Mouse (Mus musculus): Measurements from ENCODE around the gene Gm10961.
A peak's percentile ranks its signal among the peaks of the same experiment; 100 is the strongest.

DNA sequence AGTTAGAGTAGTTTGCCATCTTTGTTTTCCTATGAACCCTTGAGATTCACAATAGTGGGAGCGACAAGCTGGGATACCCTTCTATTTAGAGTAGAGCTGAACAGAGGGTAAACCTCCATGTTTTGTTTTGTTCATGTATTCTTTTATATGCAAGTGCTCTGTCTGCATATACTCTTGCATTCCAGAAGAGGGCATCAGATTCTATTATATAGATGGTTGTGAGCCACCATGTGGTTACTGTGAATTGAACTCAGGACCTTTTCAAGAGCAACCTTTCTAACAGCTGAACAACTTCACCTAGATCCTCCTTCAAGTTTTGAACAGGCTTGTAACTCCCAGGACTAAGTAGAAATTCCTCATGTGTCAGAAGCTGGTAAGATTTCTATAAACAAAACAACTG lies 27.9 kb downstream of the Gm10961 start:
- TF ChIP-seq EP300 (optimal IDR thresholded peaks at IDR 0.05) = no peak
- peak; percentile 58 for TF ChIP-seq CTCF (IDR thresholded peaks at IDR 0.05; ENCODE audit: low read depth)

Data from stomach, postnatal 0 days (tissue).